Mouse (Mus musculus): ENCODE measurements around the gene Negr1. TPM values are rescaled to one million over a fixed set of nuclear protein-coding genes. Genes with fewer than 3 reads are reported as not detected.

The Negr1 gene
- polyA plus RNA-seq, 1 experiment, result not detected

GRCm38 (mm10) chr3:157079250-157079965 is 517.8 kb downstream of the Negr1 start:
- no peak for TF ChIP-seq GATA1 (IDR thresholded peaks at IDR 0.05; ENCODE audit: low read length)

GRCm38 (mm10) chr3:157079966-157080306 is 518.3 kb downstream of the Negr1 start:
- no peak for TF ChIP-seq GATA1 (IDR thresholded peaks at IDR 0.05; ENCODE audit: low read length)

DNA sequence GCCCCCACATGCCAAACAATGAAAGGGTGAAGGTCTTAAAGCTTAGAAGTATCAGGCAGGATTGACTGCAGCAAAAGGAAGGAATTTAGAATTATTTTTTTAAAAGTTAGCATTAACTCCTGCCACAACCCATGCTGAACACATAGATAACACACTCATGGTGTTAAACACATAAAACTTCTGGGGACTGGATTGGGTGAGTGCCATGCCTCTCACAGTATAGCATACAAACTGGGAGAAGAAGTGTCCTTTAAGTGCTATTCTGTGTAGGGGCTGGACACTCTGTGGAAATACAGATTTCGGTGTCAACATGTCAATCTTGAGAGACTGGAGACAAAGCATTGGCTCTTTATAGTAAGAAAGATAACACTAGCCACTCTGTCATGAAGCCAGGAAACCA is 519.0 kb downstream of the Negr1 start:
- TF ChIP-seq GATA1 (IDR thresholded peaks at IDR 0.05; ENCODE audit: low read length), result no peak

DNA sequence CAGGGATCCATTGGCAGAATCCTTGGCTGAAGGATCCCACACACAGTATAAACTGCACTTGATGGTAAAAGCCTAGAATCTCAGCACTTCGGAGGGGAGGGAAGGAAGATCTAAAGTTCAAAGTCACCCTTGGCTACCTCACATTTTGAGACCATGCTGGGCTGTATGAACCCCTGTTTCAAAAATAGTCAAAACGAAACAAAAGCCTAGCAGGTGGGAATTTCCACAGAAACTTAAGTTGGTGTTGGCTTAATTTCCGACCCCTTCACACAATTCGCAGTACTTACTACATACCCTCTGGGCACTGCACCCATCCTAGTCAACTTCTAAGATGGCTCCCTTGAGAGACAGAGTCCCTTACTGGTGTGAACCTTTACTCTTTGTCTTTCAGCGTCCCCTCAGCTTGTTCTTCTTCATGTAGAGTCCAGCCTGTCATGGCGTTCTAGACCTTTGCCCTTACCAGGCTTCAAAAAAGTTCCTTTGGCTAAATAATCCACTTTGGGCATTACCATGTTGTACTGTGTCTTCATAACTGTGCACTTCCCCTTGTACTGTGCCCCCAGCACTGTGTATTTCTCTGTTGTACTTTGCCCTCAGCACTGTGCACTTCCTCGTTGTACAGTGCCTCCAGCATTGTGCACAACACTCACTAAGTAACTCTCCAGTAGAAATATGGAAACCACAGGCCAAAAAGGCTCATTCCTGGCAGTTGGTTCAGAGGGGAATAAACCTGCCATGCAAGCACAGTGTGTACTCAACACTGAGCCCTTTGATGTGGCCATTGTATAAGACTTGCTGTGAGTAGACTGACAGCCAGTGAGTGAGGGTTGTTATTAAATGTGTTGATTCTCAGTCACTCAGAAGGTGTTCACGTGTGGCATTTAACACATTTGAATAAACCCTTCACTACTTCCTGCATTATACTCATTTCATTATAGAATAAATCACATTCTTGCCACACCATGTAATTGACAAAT is 521.5 kb downstream of the Negr1 start:
- TF ChIP-seq GATA1 (IDR thresholded peaks at IDR 0.05; ENCODE audit: low read length), result no peak

- TF ChIP-seq GATA1 (IDR thresholded peaks at IDR 0.05; ENCODE audit: low read length), result no peak
Observed at GRCm38 (mm10) chr3:157085180-157085579, 523.6 kb downstream of the Negr1 start.

GRCm38 (mm10) chr3:157090051-157090450 is 528.5 kb downstream of the Negr1 start:
- TF ChIP-seq GATA1 (IDR thresholded peaks at IDR 0.05; ENCODE audit: low read length), result no peak

DNA sequence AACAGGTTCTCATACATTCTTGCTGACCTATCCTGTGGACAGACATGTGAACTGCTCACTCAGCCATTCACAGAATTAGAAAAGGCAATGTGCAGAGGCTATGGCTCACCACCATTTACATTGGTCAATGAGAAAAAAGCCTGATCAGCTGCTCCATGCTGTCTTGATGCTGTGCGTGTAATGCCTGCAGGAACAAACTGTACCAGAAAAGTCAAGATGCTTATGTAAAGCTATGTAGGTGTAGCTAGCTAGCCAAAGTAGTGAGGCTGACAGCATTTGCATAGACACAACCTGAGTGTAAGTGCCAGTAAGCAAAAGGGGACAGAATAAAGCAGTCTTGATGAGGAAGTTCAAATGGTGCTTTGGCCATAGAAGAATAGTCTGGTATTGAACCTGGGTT is 534.7 kb downstream of the Negr1 start:
- TF ChIP-seq GATA1 (IDR thresholded peaks at IDR 0.05; ENCODE audit: low read length), result no peak

- TF ChIP-seq GATA1 (IDR thresholded peaks at IDR 0.05; ENCODE audit: low read length), result no peak
Observed at GRCm38 (mm10) chr3:157097514-157097913, 535.9 kb downstream of the Negr1 start.

DNA sequence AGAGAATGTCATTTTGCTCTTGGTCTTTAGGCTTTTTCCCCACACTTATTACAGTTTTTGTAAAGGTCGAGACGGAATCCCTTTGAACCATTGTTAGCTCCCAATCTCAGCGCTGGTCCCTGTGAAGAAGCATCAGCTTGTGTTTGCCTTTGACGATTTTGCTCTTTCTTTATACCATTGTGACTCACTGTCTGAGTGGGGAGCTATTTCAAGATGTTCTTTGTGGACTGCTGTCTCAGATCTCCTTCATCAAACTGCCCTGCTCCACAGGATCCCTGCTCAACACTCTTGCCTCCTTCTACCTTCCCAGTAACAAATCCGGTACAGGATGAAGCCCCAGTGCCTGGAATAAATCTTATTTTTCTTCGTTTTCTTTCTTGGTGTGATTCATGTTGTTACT is 536.8 kb downstream of the Negr1 start:
- TF ChIP-seq GATA1 (IDR thresholded peaks at IDR 0.05; ENCODE audit: low read length), result no peak

- TF ChIP-seq GATA1 (IDR thresholded peaks at IDR 0.05; ENCODE audit: low read length), result no peak
Observed at GRCm38 (mm10) chr3:157104866-157105579, 543.4 kb downstream of the Negr1 start.

DNA sequence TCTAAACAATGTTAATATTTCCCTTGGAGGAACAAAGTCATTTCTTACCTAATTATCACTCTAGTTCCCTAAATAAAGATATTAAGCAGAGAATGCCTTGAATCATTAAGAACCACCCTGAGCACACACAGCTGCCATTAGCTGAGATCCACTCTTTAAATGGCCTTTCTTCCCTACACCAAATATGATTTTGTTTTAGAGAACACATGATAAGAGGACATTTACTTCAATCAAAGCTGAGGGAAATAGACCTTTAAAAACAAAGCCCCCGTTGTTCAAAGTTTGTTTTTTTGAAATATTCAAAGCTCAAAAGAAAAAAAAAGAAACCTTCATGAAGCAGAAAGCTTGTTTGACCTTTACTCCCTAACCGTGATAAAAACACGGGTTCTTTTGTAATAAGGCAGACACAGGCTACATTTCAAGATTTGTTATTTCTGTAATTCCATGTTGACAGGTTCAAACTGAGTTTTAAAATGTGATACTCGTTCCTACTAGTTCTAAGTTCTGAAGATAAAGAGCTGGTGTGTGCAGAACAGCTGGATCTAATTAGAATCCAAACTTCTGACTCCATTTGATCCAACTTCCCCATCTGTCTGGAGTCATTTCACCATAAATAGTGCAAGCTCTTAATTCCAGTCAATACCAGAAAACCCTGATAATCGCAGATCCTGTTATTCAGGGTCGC is 544.1 kb downstream of the Negr1 start:
- TF ChIP-seq GATA1 (IDR thresholded peaks at IDR 0.05; ENCODE audit: low read length), result no peak

- no peak for TF ChIP-seq GATA1 (IDR thresholded peaks at IDR 0.05; ENCODE audit: low read length)
Observed at GRCm38 (mm10) chr3:157108156-157108555, 546.6 kb downstream of the Negr1 start.

GRCm38 (mm10) chr3:157109308-157109707 is 547.7 kb downstream of the Negr1 start:
- TF ChIP-seq GATA1 (IDR thresholded peaks at IDR 0.05; ENCODE audit: low read length), result no peak

DNA sequence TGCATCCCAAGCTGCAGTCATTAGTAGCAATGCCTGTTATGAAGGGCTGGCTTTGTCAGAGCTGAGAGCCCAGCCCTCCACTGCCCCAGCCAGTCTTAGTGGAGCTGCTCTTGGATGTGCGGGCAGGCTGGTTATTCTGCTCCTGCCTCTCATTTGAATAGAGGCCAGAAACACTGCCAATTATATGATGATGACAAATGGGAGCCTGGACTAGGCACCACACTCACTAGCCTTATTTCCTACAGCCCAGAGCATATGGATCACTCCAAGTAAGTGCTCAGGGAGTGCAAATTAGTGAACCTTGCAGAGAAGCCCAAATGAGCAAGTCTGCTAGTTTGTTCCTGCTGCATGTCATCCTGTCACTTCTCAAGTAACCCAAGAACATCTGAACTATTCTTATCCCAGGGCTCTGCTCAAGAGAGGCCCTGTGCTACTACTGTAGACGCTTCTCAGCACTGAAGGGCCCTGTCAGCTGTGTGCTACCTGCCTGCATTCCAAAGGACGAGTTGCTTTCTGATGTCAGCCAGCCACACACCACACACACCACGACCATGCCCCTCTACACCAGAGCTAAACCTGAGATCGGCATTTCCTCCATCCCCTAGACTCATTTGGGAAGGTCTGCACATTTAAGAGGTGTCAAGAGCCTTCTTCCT is 553.6 kb downstream of the Negr1 start:
- no peak for TF ChIP-seq GATA1 (IDR thresholded peaks at IDR 0.05; ENCODE audit: low read length)

GRCm38 (mm10) chr3:157116024-157116423 is 554.4 kb downstream of the Negr1 start:
- no peak for TF ChIP-seq GATA1 (IDR thresholded peaks at IDR 0.05; ENCODE audit: low read length)
